Mouse (Mus musculus): ENCODE measurements at regions not wholly inside any gene's neighbourhood (a gene's known extent, or its start where the extent isn't known, plus 50 kb on each side); places are given as distances from the start of the nearest gene placed in this dataset.

- no peak for TF ChIP-seq CTCF (IDR thresholded peaks at IDR 0.05; ENCODE audit: control insufficient read depth, insufficient read depth, insufficient read length)
- TF ChIP-seq MYOD1 (IDR thresholded peaks at IDR 0.05; ENCODE audit: control insufficient read depth, insufficient read length, low read depth): no peak
Measured at GRCm38 (mm10) chr8:54451323-54452021, 77.9 kb upstream of the Asb5 start.

Data from C2C12 (cell line).